ENCODE assay signal across 10 mouse cellular contexts in the genomic region with DNA sequence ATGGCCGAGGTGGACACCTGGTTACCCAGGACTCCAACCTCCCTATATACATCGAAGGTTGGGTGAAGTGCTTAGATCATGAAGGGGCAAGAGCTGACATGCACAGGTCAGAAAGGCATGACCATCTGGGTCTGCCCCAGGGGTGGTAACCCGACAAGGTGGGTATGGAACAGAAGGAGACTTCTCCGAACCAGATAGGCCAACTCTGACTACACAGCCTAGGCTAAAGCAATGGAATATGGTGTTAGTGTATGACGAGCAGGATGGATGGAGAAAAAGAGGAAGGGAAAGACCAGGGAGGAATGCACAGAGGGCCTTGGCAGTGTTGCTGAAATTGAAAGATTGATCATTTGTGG. TPM values are rescaled to one million over a fixed set of nuclear protein-coding genes. Genes with fewer than 3 reads are reported as not detected.
DNase-seq lines count a peak whose midpoint lies in the region; ATAC-seq lines count a peak whose summit lies in the region.
"Had no signal": no experiment of that assay in that cellular context is flagged by ENCODE, and none has a peak within 500 bp of the region (broad histone marks: within the 10 kb centered on the region; RNA-seq: fewer than 3 reads in every experiment).

No protein-coding gene starts in this region.

- WGBS in kidney, embryonic 15.5 days = 40% methylated on average over 5 of the region's 5 CpGs
- 26% methylated on average over 5 of the region's 5 CpGs for WGBS in forebrain, embryonic 11.5 days
- 29% methylated on average over 5 of the region's 5 CpGs for WGBS in limb, embryonic 10.5 days
- WGBS in neural tube, embryonic 13.5 days = 31% methylated on average over 5 of the region's 5 CpGs

- no peaks in the 10 kb centered on the region for H3K9me3 ChIP-seq in kidney, embryonic 15.5 days (replicated peaks)
- no peaks in the 10 kb centered on the region for H3K9me3 ChIP-seq in forebrain, embryonic 11.5 days (ENCODE audit: control insufficient read depth, low read length)
- no peaks in the 10 kb centered on the region for H3K9me3 ChIP-seq in limb, embryonic 10.5 days (replicated peaks)
- H3K9me3 ChIP-seq in neural tube, embryonic 13.5 days = no peaks in the 10 kb centered on the region

- no peak overlapping the region; the same call in 1 of the 2 replicates for H3K9ac ChIP-seq in kidney, embryonic 15.5 days
- peak overlapping the region; percentile 86 for H3K9ac ChIP-seq in forebrain, embryonic 11.5 days (ENCODE audit: low read length)
- peak overlapping the region; percentile 81; the same call in 1 of the 2 replicates for H3K9ac ChIP-seq in neural tube, embryonic 13.5 days

- no peak for DNase-seq in kidney, postnatal 36 days
- DNase-seq in forebrain, embryonic 11.5 days (ENCODE audit: low spot score) = no peak
- peak; percentile 31 for DNase-seq in limb, embryonic 10.5 days (ENCODE audit: low spot score)
- DNase-seq in cerebellum, postnatal 36 days = no peak
- no peak for DNase-seq in spleen, postnatal 14 days (ENCODE audit: low spot score in 2 of 2)
- no peak for DNase-seq in gastrocnemius, postnatal 25 days

- H3K4me3 ChIP-seq in kidney, embryonic 15.5 days (replicated peaks) = peak overlapping the region; percentile 49
- peak overlapping the region; percentile 38 for H3K4me3 ChIP-seq in forebrain, embryonic 11.5 days (ENCODE audit: low read depth, low read length)
- peak overlapping the region; percentile 60 for H3K4me3 ChIP-seq in limb, embryonic 10.5 days
- peak overlapping the region; percentile 51 for H3K4me3 ChIP-seq in neural tube, embryonic 13.5 days

- no peak for ATAC-seq in kidney, embryonic 15.5 days (replicated peaks; ENCODE audit: low FRiP score)
- ATAC-seq in forebrain, embryonic 11.5 days (replicated peaks; ENCODE audit: low FRiP score) = no peak
- ATAC-seq in neural tube, embryonic 13.5 days (ENCODE audit: low read depth) = no peak; the same call in 1 of the 2 replicates

- no peaks in the 10 kb centered on the region for H3K36me3 ChIP-seq in kidney, embryonic 15.5 days
- H3K36me3 ChIP-seq in forebrain, embryonic 11.5 days (ENCODE audit: control insufficient read depth, insufficient read depth, low read length) = peaks cover 2% of the 10 kb centered on the region; the same call in 1 of the 2 replicates
- no peaks in the 10 kb centered on the region for H3K36me3 ChIP-seq in limb, embryonic 10.5 days
- no peaks in the 10 kb centered on the region for H3K36me3 ChIP-seq in neural tube, embryonic 13.5 days

- 0 out of 2 replicates have a peak overlapping the region, but pooled peaks have one; percentile 82 for H3K27ac ChIP-seq in kidney, embryonic 15.5 days
- H3K27ac ChIP-seq in forebrain, embryonic 11.5 days (ENCODE audit: low read depth, low read length) = peak overlapping the region; percentile 98
- H3K27ac ChIP-seq in limb, embryonic 10.5 days = 0 out of 2 replicates have a peak overlapping the region, but pooled peaks have one; percentile 89
- H3K27ac ChIP-seq in neural tube, embryonic 13.5 days (replicated peaks) = peak overlapping the region; percentile 95

- peaks cover 31% of the 10 kb centered on the region for H3K4me1 ChIP-seq in kidney, embryonic 15.5 days
- peaks cover 17% of the 10 kb centered on the region; the same call in 1 of the 2 replicates for H3K4me1 ChIP-seq in forebrain, embryonic 11.5 days (replicated peaks; ENCODE audit: control insufficient read depth, insufficient read depth, low read length)
- peaks cover 28% of the 10 kb centered on the region for H3K4me1 ChIP-seq in limb, embryonic 10.5 days
- H3K4me1 ChIP-seq in neural tube, embryonic 13.5 days (replicated peaks) = peaks cover 53% of the 10 kb centered on the region

- peak overlapping the region; percentile 90 for H3K4me2 ChIP-seq in kidney, embryonic 15.5 days
- peak overlapping the region; percentile 85 for H3K4me2 ChIP-seq in forebrain, embryonic 11.5 days (ENCODE audit: low read depth, low read length, severe bottlenecking)
- peak overlapping the region; percentile 79 for H3K4me2 ChIP-seq in neural tube, embryonic 13.5 days

- peaks cover 32% of the 10 kb centered on the region for H3K27me3 ChIP-seq in kidney, embryonic 15.5 days
- H3K27me3 ChIP-seq in forebrain, embryonic 11.5 days (ENCODE audit: control insufficient read depth, insufficient read depth, low read length) = no peaks in the 10 kb centered on the region
- H3K27me3 ChIP-seq in limb, embryonic 10.5 days (ENCODE audit: low read depth, poor library complexity, severe bottlenecking) = peaks cover 58% of the 10 kb centered on the region
- H3K27me3 ChIP-seq in neural tube, embryonic 13.5 days = no peaks in the 10 kb centered on the region

RNA-seq across cellular contexts. Expression of gene Nrarp, which starts 6.0 kb away (rescaled TPM):
- 21.8 and 23.7 TPM in 2 replicates for polyA plus RNA-seq in kidney, embryonic 15.5 days (2015; fragmentation: Nextera tagmentation; extraction: Ambion mirVana)
- polyA plus RNA-seq in forebrain, embryonic 11.5 days (2014; fragmentation: Nextera tagmentation; extraction: Ambion mirVana) = 63.6 and 72.1 TPM in 2 replicates
- 7.9 and 10.3 TPM in 2 replicates for polyA plus RNA-seq in limb, embryonic 10.5 days (2016; fragmentation: Nextera tagmentation; extraction: Ambion mirVana)
- 25.5 and 27.9 TPM in 2 replicates for polyA plus RNA-seq in neural tube, embryonic 13.5 days (2015; fragmentation: Nextera tagmentation; extraction: Ambion mirVana)
- total RNA-seq in gastrocnemius, postnatal 25 days (2021) = 1 to 10 TPM; 3.6 to 6.7 TPM

RNA-seq across cellular contexts. Expression of gene Tor4a, which starts 10.1 kb away (rescaled TPM):
- 11.7 and 14.1 TPM in 2 replicates for polyA plus RNA-seq in kidney, embryonic 15.5 days (2015; fragmentation: Nextera tagmentation; extraction: Ambion mirVana)
- 1.3 and 1.5 TPM in 2 replicates for polyA plus RNA-seq in forebrain, embryonic 11.5 days (2014; fragmentation: Nextera tagmentation; extraction: Ambion mirVana)
- polyA plus RNA-seq in limb, embryonic 10.5 days (2016; fragmentation: Nextera tagmentation; extraction: Ambion mirVana) = 3.2 TPM in 2 replicates
- 1.2 and 1.4 TPM in 2 replicates for polyA plus RNA-seq in neural tube, embryonic 13.5 days (2015; fragmentation: Nextera tagmentation; extraction: Ambion mirVana)
- 1 to 10 TPM; 1.1 to 1.3 TPM for total RNA-seq in gastrocnemius, postnatal 25 days (2021)

RNA-seq across cellular contexts. Expression of gene Nelfb, which starts 24.7 kb away (rescaled TPM):
- polyA plus RNA-seq in kidney, embryonic 15.5 days (2015; fragmentation: Nextera tagmentation; extraction: Ambion mirVana) = 114 and 124 TPM in 2 replicates
- polyA plus RNA-seq in forebrain, embryonic 11.5 days (2014; fragmentation: Nextera tagmentation; extraction: Ambion mirVana) = 110 TPM in 2 replicates
- polyA plus RNA-seq in limb, embryonic 10.5 days (2016; fragmentation: Nextera tagmentation; extraction: Ambion mirVana) = 129 and 137 TPM in 2 replicates
- polyA plus RNA-seq in neural tube, embryonic 13.5 days (2015; fragmentation: Nextera tagmentation; extraction: Ambion mirVana) = 95.1 and 99.9 TPM in 2 replicates
- 10 to 100 TPM; 20.5 to 22.3 TPM for total RNA-seq in gastrocnemius, postnatal 25 days (2021)

RNA-seq across cellular contexts. Expression of gene Stpg3, which starts 27.9 kb away (rescaled TPM):
- 0.23 and 0.55 TPM in 2 replicates for polyA plus RNA-seq in kidney, embryonic 15.5 days (2015; fragmentation: Nextera tagmentation; extraction: Ambion mirVana)
- not detected in 2 replicates for polyA plus RNA-seq in forebrain, embryonic 11.5 days (2014; fragmentation: Nextera tagmentation; extraction: Ambion mirVana)
- 0.14 TPM in 1 of 2 replicates, not detected in the other for polyA plus RNA-seq in limb, embryonic 10.5 days (2016; fragmentation: Nextera tagmentation; extraction: Ambion mirVana)
- polyA plus RNA-seq in neural tube, embryonic 13.5 days (2015; fragmentation: Nextera tagmentation; extraction: Ambion mirVana) = 0.15 TPM in 1 of 2 replicates, not detected in the other
- not detected for total RNA-seq in gastrocnemius, postnatal 25 days (2021)
- total RNA-seq: left cerebral cortex, adult 2 months had no signal
- polyA plus RNA-seq: brain, embryonic 14.5 days had no signal

RNA-seq across cellular contexts. Expression of gene Fam166a, which starts 32.0 kb away (rescaled TPM):
- polyA plus RNA-seq in kidney, embryonic 15.5 days (2015; fragmentation: Nextera tagmentation; extraction: Ambion mirVana) = 1.4 and 1.9 TPM in 2 replicates
- polyA plus RNA-seq in forebrain, embryonic 11.5 days (2014; fragmentation: Nextera tagmentation; extraction: Ambion mirVana) = 0.88 and 1.3 TPM in 2 replicates
- polyA plus RNA-seq in limb, embryonic 10.5 days (2016; fragmentation: Nextera tagmentation; extraction: Ambion mirVana) = 1.0 TPM in 1 of 2 replicates, not detected in the other
- polyA plus RNA-seq in neural tube, embryonic 13.5 days (2015; fragmentation: Nextera tagmentation; extraction: Ambion mirVana) = 0.89 TPM in 1 of 2 replicates, not detected in the other
- total RNA-seq in gastrocnemius, postnatal 25 days (2021) = not detected
- total RNA-seq: left cerebral cortex, adult 2 months had no signal
